Mouse (Mus musculus): ENCODE results near the gene Sh3gl2.

GRCm38 (mm10) chr4:85434734-85435133 is 229.8 kb downstream of the Sh3gl2 start:
- TF ChIP-seq CTCF (IDR thresholded peaks at IDR 0.05; ENCODE audit: borderline replicate concordance, extremely low read depth, insufficient read depth, insufficient read length) (no peak), POLR2A (IDR thresholded peaks at IDR 0.05; ENCODE audit: borderline replicate concordance, extremely low read depth, insufficient read depth, insufficient read length, poor library complexity, severe bottlenecking) (no peak)
